Mouse (Mus musculus): ENCODE measurements around the gene Ccdc91. TPM values are rescaled to one million over a fixed set of nuclear protein-coding genes. Genes with fewer than 3 reads are reported as not detected.

Ccdc91 gene
- total RNA-seq, 2 experiments from 2014 or later = 5.2 TPM; not detected in 1

- no peak for ATAC-seq (replicated peaks; ENCODE audit: low FRiP score, poor library complexity, severe bottlenecking)
These were observed 199.6 kb downstream of the Ccdc91 start for GRCm38 (mm10) chr6:147675022-147675733.

DNA sequence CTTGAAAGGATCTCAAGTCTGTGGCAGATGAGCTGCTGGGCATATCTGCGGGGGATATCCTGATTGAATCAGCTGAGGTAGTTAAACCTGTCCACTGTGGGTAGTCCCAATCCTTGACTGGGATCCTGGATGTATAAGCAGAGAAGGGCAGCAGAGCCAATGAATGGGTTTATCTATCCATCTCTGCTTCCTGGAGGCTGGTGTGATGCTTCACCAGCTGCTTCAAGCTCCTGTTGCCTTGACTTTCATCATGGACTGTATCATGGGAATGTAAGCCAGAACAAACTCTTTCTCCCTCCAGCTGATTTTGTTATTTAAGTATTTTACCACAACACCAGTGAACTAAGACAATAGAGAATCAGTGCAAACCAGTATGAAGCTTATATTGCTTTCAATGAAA, 200.6 kb downstream of the Ccdc91 start:
- ATAC-seq (replicated peaks; ENCODE audit: low FRiP score, poor library complexity, severe bottlenecking) = no peak

Other genes with a start within 250 kb of the Ccdc91 start
- not detected in 2 replicates for gene Pthlh, start 211.6 kb upstream of the Ccdc91 start, total RNA-seq (2015; ENCODE audit: low replicate concordance)
- gene Pthlh, start 211.6 kb upstream of the Ccdc91 start, total RNA-seq (2017; ENCODE audit: low replicate concordance) = not detected in 2 replicates